Mouse (Mus musculus): ENCODE data around the gene Slc16a4.

- TF ChIP-seq CTCF (IDR thresholded peaks at IDR 0.05; ENCODE audit: control insufficient read depth, insufficient read depth, low read length) (no peak), POLR2A (IDR thresholded peaks at IDR 0.05; ENCODE audit: borderline replicate concordance, control insufficient read depth, low read depth, low read length) (no peak)
These were observed 41.3 kb downstream of the Slc16a4 start for GRCm38 (mm10) chr3:107332127-107332959.

Data from bone marrow, adult 2 months (tissue).